Mouse (Mus musculus) Patski (cell line): Measurements from ENCODE around the gene Saa3. TPM values are rescaled to one million over a fixed set of nuclear protein-coding genes. Genes with fewer than 3 reads are reported as not detected.

ENCODE experiments used
- ATAC-seq: fragments of 100-300 bp; one replicate; pipeline ENCODE4 v1.8.0; 2021
- CTCF ChIA-PET: fragments of 350-600 bp; sonication (Branson Sonifier 250); formaldehyde crosslinking; loops from one replicate; lab custom pipeline; 2022; ENCODE audit warnings: inconsistent platforms; lab: Charles Lee
- POLR2A ChIA-PET: fragments of 350-600 bp; sonication (Branson Sonifier 250); formaldehyde crosslinking; loops from one replicate; lab custom pipeline; 2022; ENCODE audit warnings: antibody characterized with exemption, inconsistent platforms; lab: Charles Lee
- DNase-seq: peaks from one replicate; pipeline ENCODE4 v3.0.0-alpha.2; 2011; ENCODE audit warnings: low read depth, low spot score
- H3K27me3 ChIP-seq: fragments of 371-371 bp; one replicate; pipeline ENCODE4 v1.5.1; 2021
- CTCF ChIP-seq: fragments of 100-300 bp; IDR thresholded peaks from one replicate; pipeline ENCODE4 v1.5.1; 2021
- in situ Hi-C: fragments of 300-500 bp; cut with MboI; formaldehyde crosslinking; loops from 3 replicates; pipeline ENCODE4 v1.11.1; 2018; ENCODE audit warnings: low pct_unique_long_range_greater_than_20kb, mixed read lengths
- polyA plus RNA-seq: library from polyadenylated mRNA; unstranded; gene quantifications from one replicate; pipeline ENCODE4 v1.2.3, GENCODE M21; 2021

The Saa3 gene
- polyA plus RNA-seq, 1 experiment from 2014 or later: 5.1 TPM

- no peak for DNase-seq
These were observed 39.6 kb downstream of the Saa3 start for GRCm38 (mm10) chr7:46675886-46676285.

GRCm38 (mm10) chr7:46675061-46675460, 40.4 kb downstream of the Saa3 start:
- in situ Hi-C loops: no loop called here
- POLR2A ChIA-PET: no interaction called here
- no peak for TF ChIP-seq CTCF
- DNase-seq (no peak), ATAC-seq (no peak)
- CTCF ChIA-PET: no interaction called here
- no peaks in the 10 kb centered on the region for H3K27me3 ChIP-seq

More at GRCm38 (mm10) chr7:46675886-46676285, 39.6 kb downstream of the Saa3 start:
- H3K27me3 ChIP-seq: no peaks in the 10 kb centered on the region
- ChIA-PET CTCF (no interaction called here), POLR2A (no interaction called here)
- in situ Hi-C loops: no loop called here
- TF ChIP-seq CTCF: no peak
- ATAC-seq: no peak

- no peak for TF ChIP-seq CTCF
- DNase-seq (no peak), ATAC-seq (no peak)
- in situ Hi-C loops: no loop called here
- CTCF ChIA-PET: no interaction called here
- peaks cover 7% of the 10 kb centered on the region for H3K27me3 ChIP-seq
- POLR2A ChIA-PET: no interaction called here
These were observed 43.3 kb downstream of the Saa3 start, which contains the start of gene Tph1 for GRCm38 (mm10) chr7:46672160-46672672. Gene Tph1, minus strand, starts transcription at chr7:46672537.

GRCm38 (mm10) chr7:46667256-46667655, 48.2 kb downstream of the Saa3 start:
- POLR2A ChIA-PET: no interaction called here
- CTCF ChIA-PET: interaction anchor here (0.9 kb wide), 1 partner anchor 10 kb away, joined by 3 read pairs; no protein-coding TSS in a partner anchor
- H3K27me3 ChIP-seq: peaks cover 23% of the 10 kb centered on the region
- TF ChIP-seq CTCF: no peak
- ATAC-seq: no peak
- DNase-seq: no peak
- in situ Hi-C loops: no loop called here

GRCm38 (mm10) chr7:46665236-46665635, 50.3 kb downstream of the Saa3 start:
- POLR2A ChIA-PET: no interaction called here
- peak; percentile 85 for TF ChIP-seq CTCF
- CTCF ChIA-PET: interaction anchor here (0.9 kb wide), 1 partner anchor 9 kb away, joined by 3 read pairs; no protein-coding TSS in a partner anchor
- in situ Hi-C loops: no loop called here
- no peak for DNase-seq
- no peak for ATAC-seq
- peaks cover 30% of the 10 kb centered on the region for H3K27me3 ChIP-seq

Other genes with a start within 250 kb of the Saa3 start
- gene Sergef, start 75.9 kb downstream of the Saa3 start, polyA plus RNA-seq: 13.4 TPM
- not detected for gene Tph1, start 43.2 kb downstream of the Saa3 start, polyA plus RNA-seq
- gene Saal1, start 5.0 kb downstream of the Saa3 start, polyA plus RNA-seq: 10.3 TPM
- not detected for gene Saa4, start 16.9 kb upstream of the Saa3 start, polyA plus RNA-seq
- not detected for gene Saa1, start 27.3 kb upstream of the Saa3 start, polyA plus RNA-seq
- gene Saa2, start 36.1 kb upstream of the Saa3 start, polyA plus RNA-seq: 0.09 TPM
- gene Hps5, start 80.4 kb upstream of the Saa3 start, polyA plus RNA-seq: 34.4 TPM
- gene Gtf2h1, start 80.4 kb upstream of the Saa3 start, polyA plus RNA-seq: 45.2 TPM
- 752 TPM for gene Ldha, start 125.8 kb upstream of the Saa3 start, polyA plus RNA-seq
- gene Ldhc, start 145.5 kb upstream of the Saa3 start, polyA plus RNA-seq: not detected
- 139 TPM for gene Tsg101, start 204.3 kb upstream of the Saa3 start, polyA plus RNA-seq
- 14.3 TPM for gene Uevld, start 242.8 kb upstream of the Saa3 start, polyA plus RNA-seq